Mouse (Mus musculus): ENCODE measurements at regions not wholly inside any gene's neighbourhood (a gene's known extent, or its start where the extent isn't known, plus 50 kb on each side); places are given as distances from the start of the nearest gene placed in this dataset.

- DNase-seq (ENCODE audit: low spot score), result no peak
These were observed 144.4 kb upstream of the Cxadr start for GRCm38 (mm10) chr16:78156876-78157232.

GRCm38 (mm10) chr16:78156138-78156875, 145.0 kb upstream of the Cxadr start:
- DNase-seq (ENCODE audit: low spot score), result peak; percentile 63

GRCm38 (mm10) chr16:78153899-78154605, 147.2 kb upstream of the Cxadr start:
- DNase-seq (ENCODE audit: low spot score), result no peak

GRCm38 (mm10) chr16:78144146-78144545, 157.1 kb upstream of the Cxadr start:
- DNase-seq (ENCODE audit: low spot score), result no peak

- no peak for DNase-seq (ENCODE audit: low spot score)
These were observed 165.8 kb upstream of the Cxadr start for GRCm38 (mm10) chr16:78135501-78135900.

GRCm38 (mm10) chr16:78134531-78134930, 166.8 kb upstream of the Cxadr start:
- no peak for DNase-seq (ENCODE audit: low spot score)

- no peak for DNase-seq (ENCODE audit: low spot score)
These were observed 179.6 kb upstream of the Cxadr start for GRCm38 (mm10) chr16:78121668-78122067.

GRCm38 (mm10) chr16:78120346-78120899, 180.9 kb upstream of the Cxadr start:
- no peak for DNase-seq (ENCODE audit: low spot score)

- no peak for DNase-seq (ENCODE audit: low spot score)
These were observed 197.0 kb upstream of the Cxadr start for GRCm38 (mm10) chr16:78104246-78104645.

GRCm38 (mm10) chr16:78101415-78102326, 199.6 kb upstream of the Cxadr start:
- DNase-seq (ENCODE audit: low spot score), result no peak

GRCm38 (mm10) chr16:78099842-78100241, 201.4 kb upstream of the Cxadr start:
- no peak for DNase-seq (ENCODE audit: low spot score)

GRCm38 (mm10) chr16:78099114-78099513, 202.2 kb upstream of the Cxadr start:
- no peak for DNase-seq (ENCODE audit: low spot score)

- DNase-seq (ENCODE audit: low spot score), result no peak
These were observed 202.7 kb upstream of the Cxadr start for GRCm38 (mm10) chr16:78098555-78098954.

GRCm38 (mm10) chr16:78096571-78096970, 204.7 kb upstream of the Cxadr start:
- no peak for DNase-seq (ENCODE audit: low spot score)

- DNase-seq (ENCODE audit: low spot score), result no peak
These were observed 211.1 kb upstream of the Cxadr start for GRCm38 (mm10) chr16:78090155-78090554.

- DNase-seq (ENCODE audit: low spot score), result no peak
These were observed 233.7 kb upstream of the Cxadr start for GRCm38 (mm10) chr16:78067532-78068118.

- no peak for DNase-seq (ENCODE audit: low spot score)
These were observed 240.8 kb upstream of the Cxadr start for GRCm38 (mm10) chr16:78060516-78060915.

- DNase-seq (ENCODE audit: low spot score), result no peak
These were observed 243.7 kb upstream of the Cxadr start for GRCm38 (mm10) chr16:78057549-78057948.

GRCm38 (mm10) chr16:78052133-78052532, 249.2 kb upstream of the Cxadr start:
- no peak for DNase-seq (ENCODE audit: low spot score)

- no peak for DNase-seq (ENCODE audit: low spot score)
These were observed 261.0 kb upstream of the Cxadr start for GRCm38 (mm10) chr16:78040149-78040920.
